Mouse (Mus musculus) lung, adult 2 months (tissue): ENCODE results near the gene Rhbdf2.

ENCODE experiments used
- CTCF ChIP-seq: fragments of 200-500 bp; IDR thresholded peaks from 2 replicates; pipeline ENCODE4 v1.5.1; 2011; ENCODE audit warnings: mild to moderate bottlenecking, low read length, control low read depth; ENCODE audit not compliant: insufficient read depth
- POLR2A ChIP-seq: fragments of 200-500 bp; IDR thresholded peaks from 2 replicates; pipeline ENCODE4 v1.6.1; 2011; ENCODE audit warnings: low read depth, mild to moderate bottlenecking, control low read depth, low read length, borderline replicate concordance; ENCODE audit errors: extremely low read depth

DNA sequence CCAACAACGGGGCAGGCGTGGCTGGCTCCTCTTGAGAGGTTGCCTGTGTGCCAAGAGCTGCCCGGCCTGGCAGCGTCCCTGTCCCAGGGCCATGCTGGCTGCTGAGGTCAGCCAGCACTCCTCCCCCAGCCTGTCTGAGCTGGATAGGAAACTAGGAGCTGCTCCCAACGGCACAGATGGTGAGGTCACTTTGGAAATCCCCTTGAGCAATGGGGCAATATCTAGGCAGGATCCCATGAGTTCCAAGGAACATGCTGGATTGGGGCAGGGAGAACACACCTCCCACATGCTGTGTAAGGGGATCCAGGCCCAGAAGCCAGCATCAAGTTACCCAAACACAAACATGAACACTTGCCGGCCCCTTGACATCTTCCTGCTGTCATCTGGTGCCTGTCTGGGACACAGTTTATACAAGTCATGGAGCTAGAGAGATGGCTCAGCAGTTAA lies 5.5 kb downstream of the Rhbdf2 start:
- TF ChIP-seq CTCF (no peak), POLR2A (no peak; the same call in 1 of the 2 replicates)
